Comparison of ENCODE assay signal across 19 mouse cellular contexts in genomic region chr13:15513114-15513513, GRCm38 (mm10). TPM values are rescaled to one million over a fixed set of nuclear protein-coding genes. Genes with fewer than 3 reads are reported as not detected.
A peak's percentile ranks its signal among the peaks of the same experiment; 100 is the strongest.
DNase-seq lines count a peak whose midpoint lies in the region; ATAC-seq and TF ChIP-seq lines count a peak whose summit lies in the region.
"Had no signal": no experiment of that assay in that cellular context is flagged by ENCODE, and none has a peak within 500 bp of the region (broad histone marks: within the 10 kb centered on the region; RNA-seq: fewer than 3 reads in every experiment).

No protein-coding gene starts in this region.

- H3K4me2 ChIP-seq in limb, embryonic 15.5 days: no peak overlapping the region
- H3K4me2 ChIP-seq in forebrain, embryonic 14.5 days (ENCODE audit: low read length): no peak overlapping the region
- H3K4me2 ChIP-seq: heart, embryonic 11.5 days; heart, embryonic 15.5 days; hindbrain, embryonic 13.5 days had no signal

- no peaks in the 10 kb centered on the region for H3K27me3 ChIP-seq in limb, embryonic 15.5 days
- H3K27me3 ChIP-seq in limb, embryonic 10.5 days (ENCODE audit: low read depth, poor library complexity, severe bottlenecking): no peaks in the 10 kb centered on the region
- no peaks in the 10 kb centered on the region for H3K27me3 ChIP-seq in forebrain, embryonic 14.5 days (replicated peaks; ENCODE audit: control insufficient read depth, insufficient read depth, low read length)
- no peaks in the 10 kb centered on the region for H3K27me3 ChIP-seq in cerebellum, adult 2 months (ENCODE audit: control insufficient read depth, insufficient read depth, low read length)
- H3K27me3 ChIP-seq: heart, embryonic 15.5 days; hindbrain, embryonic 13.5 days had no signal

- no peak for TF ChIP-seq POLR2A in cerebellum, adult 2 months (IDR thresholded peaks at IDR 0.05; ENCODE audit: borderline replicate concordance, insufficient read depth, low read length)

- no peak overlapping the region for H3K4me3 ChIP-seq in limb, embryonic 15.5 days
- no peak overlapping the region for H3K4me3 ChIP-seq in limb, embryonic 10.5 days
- no peak overlapping the region for H3K4me3 ChIP-seq in forebrain, embryonic 14.5 days (ENCODE audit: low read depth, low read length)
- no peak overlapping the region for H3K4me3 ChIP-seq in cerebellum, adult 2 months (replicated peaks; ENCODE audit: insufficient read depth, low read depth, low read length)
- H3K4me3 ChIP-seq: heart, embryonic 15.5 days; hindbrain, embryonic 13.5 days had no signal

- peaks cover 39% of the 10 kb centered on the region for H3K4me1 ChIP-seq in limb, embryonic 15.5 days
- H3K4me1 ChIP-seq in limb, embryonic 10.5 days: peaks cover 15% of the 10 kb centered on the region
- H3K4me1 ChIP-seq in forebrain, embryonic 14.5 days (ENCODE audit: control insufficient read depth, insufficient read depth, low read length): peaks cover 5% of the 10 kb centered on the region
- no peaks in the 10 kb centered on the region for H3K4me1 ChIP-seq in cerebellum, adult 2 months (ENCODE audit: control insufficient read depth, insufficient read depth, low read length)

- no peak for TF ChIP-seq CTCF in cerebellum, adult 2 months (IDR thresholded peaks at IDR 0.05; ENCODE audit: borderline replicate concordance, insufficient read depth, low read depth, low read length)

- 60% methylated on average over 5 of the region's 5 CpGs for WGBS in limb, embryonic 15.5 days
- WGBS in limb, embryonic 10.5 days: 78% methylated on average over 5 of the region's 5 CpGs
- 12% methylated on average over 5 of the region's 5 CpGs for WGBS in forebrain, embryonic 14.5 days
- WGBS in cerebellum, adult 2 months: 58% methylated on average over 5 of the region's 5 CpGs

- no peak for ATAC-seq in limb, embryonic 15.5 days (ENCODE audit: insufficient number of reproducible peaks, low FRiP score, low TSS enrichment, low read depth)
- ATAC-seq in forebrain, embryonic 14.5 days: peak; percentile 54; the same call in 1 of the 2 replicates
- ATAC-seq: hindbrain, postnatal 0 days had no signal

- no peaks in the 10 kb centered on the region for H3K9me3 ChIP-seq in limb, embryonic 15.5 days
- H3K9me3 ChIP-seq in limb, embryonic 10.5 days (replicated peaks): no peaks in the 10 kb centered on the region
- no peaks in the 10 kb centered on the region for H3K9me3 ChIP-seq in forebrain, embryonic 14.5 days (replicated peaks; ENCODE audit: control insufficient read depth, low read length)
- H3K9me3 ChIP-seq: G1E; heart, embryonic 15.5 days; hindbrain, embryonic 13.5 days had no signal

- H3K36me3 ChIP-seq in limb, embryonic 15.5 days: no peaks in the 10 kb centered on the region
- no peaks in the 10 kb centered on the region; the same call in 1 of the 2 replicates for H3K36me3 ChIP-seq in limb, embryonic 10.5 days
- no peaks in the 10 kb centered on the region for H3K36me3 ChIP-seq in forebrain, embryonic 14.5 days (ENCODE audit: control insufficient read depth, insufficient read depth, low read length)
- H3K36me3 ChIP-seq: G1E; heart, embryonic 15.5 days; hindbrain, embryonic 13.5 days had no signal

- H3K27ac ChIP-seq in limb, embryonic 15.5 days: peak overlapping the region; percentile 61; the same call in 1 of the 2 replicates
- H3K27ac ChIP-seq in limb, embryonic 10.5 days: no peak overlapping the region
- no peak overlapping the region for H3K27ac ChIP-seq in forebrain, embryonic 14.5 days (ENCODE audit: low read depth, low read length)
- H3K27ac ChIP-seq in cerebellum, adult 2 months (ENCODE audit: insufficient read depth, low read length): no peak overlapping the region
- H3K27ac ChIP-seq: heart, embryonic 15.5 days; hindbrain, embryonic 13.5 days; hindbrain, postnatal 0 days had no signal

- no peak for DNase-seq in limb, embryonic 10.5 days (ENCODE audit: low spot score)
- peak; percentile 8 for DNase-seq in ES-CJ7 (ENCODE audit: low read depth, low spot score)
- peak; percentile 6 for DNase-seq in ZHBTc4 (ENCODE audit: low read depth, low spot score)
- DNase-seq in forebrain, embryonic 14.5 days (ENCODE audit: low spot score): peak; percentile 48
- no peak for DNase-seq in cerebellum, adult 2 months
- DNase-seq in ovary, postnatal 10 days (ENCODE audit: low spot score): no peak
- DNase-seq: adrenal gland, postnatal 10 days; cerebellum, adult 18-20 months; cerebellum, postnatal 10 days; gastrocnemius, postnatal 10 days; heart, adult 18-20 months; heart, postnatal 14 days; kidney, adult 11 months had no signal

- no peak overlapping the region for H3K9ac ChIP-seq in limb, embryonic 15.5 days
- no peak overlapping the region for H3K9ac ChIP-seq in forebrain, embryonic 14.5 days (ENCODE audit: low read length)
- H3K9ac ChIP-seq: heart, embryonic 15.5 days; hindbrain, embryonic 13.5 days had no signal

RNA-seq across cellular contexts. Expression of gene Gli3, which starts 50.1 kb away (rescaled TPM):
- 25.4 and 30.1 TPM in 2 replicates for polyA plus RNA-seq in limb, embryonic 15.5 days (2015; fragmentation: Nextera tagmentation; extraction: Ambion mirVana)
- polyA plus RNA-seq in limb, embryonic 10.5 days (2016; fragmentation: Nextera tagmentation; extraction: Ambion mirVana): 57.9 and 65.0 TPM in 2 replicates
- 11.4 and 14.1 TPM in 2 replicates for polyA plus RNA-seq in forebrain, embryonic 14.5 days (2014; fragmentation: Nextera tagmentation; extraction: Ambion mirVana)
- 2.2 and 2.4 TPM in 2 replicates for polyA plus RNA-seq in cerebellum, adult 2 months (2012; rRNA removed)
- polyA plus RNA-seq: G1E had no signal

Comparison
In these comparisons a context has a peak if more than half of its experiments do, and no peak if none do; other contexts are left out.
1. DNase-seq: peak in ES-CJ7 (single experiment), ZHBTc4 (single experiment) and forebrain, embryonic 14.5 days (single experiment); none in limb, embryonic 10.5 days (single experiment), cerebellum, adult 2 months (0 of 2) and ovary, postnatal 10 days (single experiment).